Mouse (Mus musculus) kidney, adult 2 months (tissue): ENCODE data around the gene Slc12a6.

Source experiments
- CTCF ChIP-seq: fragments of 200-500 bp; conservative IDR thresholded peaks from 2 replicates; pipeline ENCODE4 v1.5.1; 2011; ENCODE audit warnings: low read depth, mild to moderate bottlenecking, control low read depth, low read length, moderate library complexity, mixed read lengths; ENCODE audit not compliant: insufficient read depth, insufficient read length
- POLR2A ChIP-seq: fragments of 200-500 bp; IDR thresholded peaks from one replicate; pipeline ENCODE4 v1.6.1; 2011; ENCODE audit warnings: low read depth, low read length, control low read depth

GRCm38 (mm10) chr2:112380131-112380530, 114.5 kb downstream of the Slc12a6 start:
- TF ChIP-seq CTCF (no peak), POLR2A (no peak)
